Mouse (Mus musculus) lung, postnatal 14 days (tissue): ENCODE measurements around the gene Nemf.

Experiments used
- DNase-seq: peaks from one replicate; pipeline ENCODE4 v3.0.0; 2021

Nemf gene

GRCm38 (mm10) chr12:69300391-69300790 is 56.6 kb downstream of the Nemf start:
- no peak for DNase-seq

GRCm38 (mm10) chr12:69299831-69300230 is 57.1 kb downstream of the Nemf start:
- DNase-seq, result no peak

GRCm38 (mm10) chr12:69299231-69299630 is 57.7 kb downstream of the Nemf start:
- DNase-seq, result peak; percentile 55

- no peak for DNase-seq
Observed at GRCm38 (mm10) chr12:69298281-69298680, 58.7 kb downstream of the Nemf start.

GRCm38 (mm10) chr12:69297411-69298150 is 59.4 kb downstream of the Nemf start:
- no peak for DNase-seq

- peak; percentile 84 for DNase-seq
Observed at GRCm38 (mm10) chr12:69296511-69297410, 60.2 kb downstream of the Nemf start, which contains the start of gene Klhdc2. Gene Klhdc2 (plus strand): TSS chr12:69296681.

GRCm38 (mm10) chr12:69295651-69296050 is 61.3 kb downstream of the Nemf start:
- no peak for DNase-seq

GRCm38 (mm10) chr12:69294936-69295335 is 62.0 kb downstream of the Nemf start:
- DNase-seq, result no peak

GRCm38 (mm10) chr12:69293815-69294214 is 63.1 kb downstream of the Nemf start:
- DNase-seq, result no peak

GRCm38 (mm10) chr12:69292401-69292800 is 64.6 kb downstream of the Nemf start:
- DNase-seq, result no peak

- DNase-seq, result no peak
Observed at GRCm38 (mm10) chr12:69288699-69289098, 68.3 kb downstream of the Nemf start.

GRCm38 (mm10) chr12:69287535-69287934 is 69.4 kb downstream of the Nemf start:
- DNase-seq, result no peak

GRCm38 (mm10) chr12:69283146-69283545 is 73.8 kb downstream of the Nemf start:
- no peak for DNase-seq

GRCm38 (mm10) chr12:69280915-69281314 is 76.0 kb downstream of the Nemf start:
- no peak for DNase-seq

- no peak for DNase-seq
Observed at GRCm38 (mm10) chr12:69279931-69280469, 77.0 kb downstream of the Nemf start.

- DNase-seq, result no peak
Observed at GRCm38 (mm10) chr12:69268956-69269355, 88.0 kb downstream of the Nemf start.

GRCm38 (mm10) chr12:69267956-69268632 is 88.9 kb downstream of the Nemf start:
- no peak for DNase-seq

GRCm38 (mm10) chr12:69265031-69265430 is 91.9 kb downstream of the Nemf start:
- no peak for DNase-seq

GRCm38 (mm10) chr12:69262251-69262650 is 94.7 kb downstream of the Nemf start:
- no peak for DNase-seq
